Mouse (Mus musculus): ENCODE measurements at regions not wholly inside any gene's neighbourhood (a gene's known extent, or its start where the extent isn't known, plus 50 kb on each side); places are given as distances from the start of the nearest gene placed in this dataset.

- Histone ChIP-seq H3K4me3 (ENCODE audit: low read length) (no peak overlapping the region), H3K4me1 (ENCODE audit: control insufficient read depth, insufficient read depth, low read depth, low read length) (no peaks in the 10 kb centered on the region), H3K27ac (ENCODE audit: low read depth, low read length) (no peak overlapping the region), H3K9me3 (ENCODE audit: control insufficient read depth, low read length) (no peaks in the 10 kb centered on the region), H3K27me3 (replicated peaks; ENCODE audit: control insufficient read depth, insufficient read depth, low read length) (no peaks in the 10 kb centered on the region), H3K36me3 (ENCODE audit: control insufficient read depth, insufficient read depth, low read length) (no peaks in the 10 kb centered on the region), H3K9ac (ENCODE audit: low read depth, low read length) (no peak overlapping the region), H3K4me2 (ENCODE audit: low read length) (no peak overlapping the region)
- no peak for ATAC-seq
- WGBS, result 84% methylated on average over 7 of the region's 7 CpGs
Measured at GRCm38 (mm10) chr4:67994796-67995283, 959.4 kb downstream of the Brinp1 start.

DNA sequence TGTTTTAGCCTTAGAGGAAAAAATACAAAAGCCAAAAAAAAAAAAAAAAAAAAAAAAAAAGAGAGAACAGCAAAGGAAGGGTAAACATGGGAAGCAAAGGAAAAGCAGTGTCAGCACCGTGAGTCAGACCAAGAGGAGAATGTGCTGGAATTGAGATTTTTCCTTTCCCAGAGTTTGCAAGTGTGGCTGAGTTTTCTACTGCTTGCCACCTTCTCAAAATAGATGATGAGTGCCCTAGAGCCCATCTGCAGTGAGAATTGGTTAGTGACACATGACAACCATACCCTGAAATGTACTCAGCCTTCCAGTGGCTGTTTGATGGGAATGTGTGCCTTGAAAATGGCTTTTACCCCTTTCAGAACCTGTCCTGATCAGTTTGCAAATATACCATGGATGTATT lies 990.7 kb downstream of the Brinp1 start:
- H3K4me1 ChIP-seq (ENCODE audit: control insufficient read depth, insufficient read depth, low read depth, low read length), result no peaks in the 10 kb centered on the region
- H3K36me3 ChIP-seq (ENCODE audit: control insufficient read depth, insufficient read depth, low read length), result no peaks in the 10 kb centered on the region
- ATAC-seq, result no peak
- no peak overlapping the region for H3K4me3 ChIP-seq (ENCODE audit: low read length)
- H3K9me3 ChIP-seq (ENCODE audit: control insufficient read depth, low read length), result no peaks in the 10 kb centered on the region
- no peak overlapping the region for H3K9ac ChIP-seq (ENCODE audit: low read depth, low read length)
- 96% methylated on average over 1 of the region's 1 CpGs for WGBS
- no peaks in the 10 kb centered on the region for H3K27me3 ChIP-seq (replicated peaks; ENCODE audit: control insufficient read depth, insufficient read depth, low read length)
- H3K27ac ChIP-seq (ENCODE audit: low read depth, low read length), result no peak overlapping the region
- no peak overlapping the region for H3K4me2 ChIP-seq (ENCODE audit: low read length)

DNA sequence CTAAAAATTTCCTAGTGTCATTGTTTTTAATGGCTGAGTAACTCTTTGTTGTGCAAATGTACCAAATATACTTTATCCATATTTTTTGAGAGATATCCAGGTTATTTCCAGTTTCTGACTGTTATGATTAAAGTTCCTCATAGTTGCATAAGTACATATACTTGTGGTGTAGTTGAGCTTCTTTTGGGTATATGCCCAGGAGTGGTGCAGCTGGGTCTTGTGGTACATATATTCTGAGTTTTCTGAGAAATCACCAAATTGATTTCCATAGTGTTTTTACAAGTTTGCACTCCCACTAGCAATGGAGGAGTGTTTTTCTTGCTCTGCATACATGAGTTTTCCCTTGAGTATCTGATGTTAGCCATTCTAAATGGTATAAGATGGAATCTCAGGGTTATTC lies 1006.2 kb downstream of the Brinp1 start:
- Histone ChIP-seq H3K27me3 (replicated peaks; ENCODE audit: control insufficient read depth, insufficient read depth, low read length) (no peaks in the 10 kb centered on the region), H3K27ac (ENCODE audit: low read depth, low read length) (no peak overlapping the region), H3K4me3 (ENCODE audit: low read length) (no peak overlapping the region), H3K9me3 (ENCODE audit: control insufficient read depth, low read length) (no peaks in the 10 kb centered on the region), H3K36me3 (ENCODE audit: control insufficient read depth, insufficient read depth, low read length) (no peaks in the 10 kb centered on the region), H3K9ac (ENCODE audit: low read depth, low read length) (no peak overlapping the region), H3K4me1 (ENCODE audit: control insufficient read depth, insufficient read depth, low read depth, low read length) (no peaks in the 10 kb centered on the region), H3K4me2 (ENCODE audit: low read length) (no peak overlapping the region)
- ATAC-seq, result no peak

- WGBS, result 79% methylated on average over 2 of the region's 2 CpGs
- no peaks in the 10 kb centered on the region for H3K36me3 ChIP-seq (ENCODE audit: control insufficient read depth, insufficient read depth, low read length)
Measured at GRCm38 (mm10) chr4:67932481-67932880, 1021.7 kb downstream of the Brinp1 start.

DNA sequence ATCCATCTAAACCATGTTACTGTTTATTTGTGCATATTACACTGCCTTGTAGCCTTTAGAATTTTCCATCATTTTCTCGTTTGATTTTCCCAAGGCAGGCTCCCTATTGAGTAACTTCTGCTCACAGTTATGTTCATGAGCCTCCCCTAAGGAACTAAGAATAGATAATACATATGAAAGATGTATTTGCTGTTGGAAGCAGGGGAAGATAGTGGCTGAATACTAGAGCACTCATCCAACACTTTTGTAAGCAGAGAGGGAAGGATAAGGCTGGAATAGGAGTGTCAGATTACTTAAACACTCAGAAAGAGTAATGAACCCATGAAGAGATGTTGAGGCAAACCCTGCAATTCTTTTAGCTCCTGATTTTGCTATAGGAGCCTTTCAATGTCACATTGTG lies 1055.1 kb downstream of the Brinp1 start:
- Histone ChIP-seq H3K36me3 (ENCODE audit: control insufficient read depth, insufficient read depth, low read length) (no peaks in the 10 kb centered on the region), H3K4me1 (ENCODE audit: control insufficient read depth, insufficient read depth, low read depth, low read length) (no peaks in the 10 kb centered on the region), H3K9me3 (ENCODE audit: control insufficient read depth, low read length) (no peaks in the 10 kb centered on the region), H3K27ac (ENCODE audit: low read depth, low read length) (no peak overlapping the region), H3K4me3 (ENCODE audit: low read length) (no peak overlapping the region), H3K9ac (ENCODE audit: low read depth, low read length) (no peak overlapping the region), H3K4me2 (ENCODE audit: low read length) (no peak overlapping the region), H3K27me3 (replicated peaks; ENCODE audit: control insufficient read depth, insufficient read depth, low read length) (no peaks in the 10 kb centered on the region)
- WGBS, result 76% methylated on average over 1 of the region's 1 CpGs
- ATAC-seq, result no peak

More at GRCm38 (mm10) chr4:67932481-67932880, 1021.7 kb downstream of the Brinp1 start:
- no peak overlapping the region for H3K4me3 ChIP-seq (ENCODE audit: low read length)
- H3K9me3 ChIP-seq (ENCODE audit: control insufficient read depth, low read length), result no peaks in the 10 kb centered on the region
- ATAC-seq, result no peak
- H3K9ac ChIP-seq (ENCODE audit: low read depth, low read length), result no peak overlapping the region
- H3K4me1 ChIP-seq (ENCODE audit: control insufficient read depth, insufficient read depth, low read depth, low read length), result no peaks in the 10 kb centered on the region
- no peak overlapping the region for H3K4me2 ChIP-seq (ENCODE audit: low read length)
- no peaks in the 10 kb centered on the region for H3K27me3 ChIP-seq (replicated peaks; ENCODE audit: control insufficient read depth, insufficient read depth, low read length)
- no peak overlapping the region for H3K27ac ChIP-seq (ENCODE audit: low read depth, low read length)

- Histone ChIP-seq H3K27me3 (replicated peaks; ENCODE audit: control insufficient read depth, insufficient read depth, low read length) (no peaks in the 10 kb centered on the region), H3K36me3 (ENCODE audit: control insufficient read depth, insufficient read depth, low read length) (no peaks in the 10 kb centered on the region), H3K4me2 (ENCODE audit: low read length) (no peak overlapping the region), H3K9ac (ENCODE audit: low read depth, low read length) (no peak overlapping the region), H3K9me3 (ENCODE audit: control insufficient read depth, low read length) (no peaks in the 10 kb centered on the region), H3K4me3 (ENCODE audit: low read length) (no peak overlapping the region), H3K27ac (ENCODE audit: low read depth, low read length) (no peak overlapping the region), H3K4me1 (ENCODE audit: control insufficient read depth, insufficient read depth, low read depth, low read length) (no peaks in the 10 kb centered on the region)
- no peak for ATAC-seq
- WGBS, result 66% methylated on average over 1 of the region's 1 CpGs
Measured at GRCm38 (mm10) chr4:67891946-67892575, 1062.1 kb downstream of the Brinp1 start.

- ATAC-seq, result no peak
- Histone ChIP-seq H3K36me3 (ENCODE audit: control insufficient read depth, insufficient read depth, low read length) (no peaks in the 10 kb centered on the region), H3K27me3 (replicated peaks; ENCODE audit: control insufficient read depth, insufficient read depth, low read length) (no peaks in the 10 kb centered on the region), H3K27ac (ENCODE audit: low read depth, low read length) (no peak overlapping the region), H3K4me2 (ENCODE audit: low read length) (no peak overlapping the region), H3K4me1 (ENCODE audit: control insufficient read depth, insufficient read depth, low read depth, low read length) (no peaks in the 10 kb centered on the region), H3K4me3 (ENCODE audit: low read length) (no peak overlapping the region), H3K9me3 (ENCODE audit: control insufficient read depth, low read length) (no peaks in the 10 kb centered on the region), H3K9ac (ENCODE audit: low read depth, low read length) (no peak overlapping the region)
Measured at GRCm38 (mm10) chr4:67887954-67888353, 1060.6 kb downstream of the Tlr4 start.

DNA sequence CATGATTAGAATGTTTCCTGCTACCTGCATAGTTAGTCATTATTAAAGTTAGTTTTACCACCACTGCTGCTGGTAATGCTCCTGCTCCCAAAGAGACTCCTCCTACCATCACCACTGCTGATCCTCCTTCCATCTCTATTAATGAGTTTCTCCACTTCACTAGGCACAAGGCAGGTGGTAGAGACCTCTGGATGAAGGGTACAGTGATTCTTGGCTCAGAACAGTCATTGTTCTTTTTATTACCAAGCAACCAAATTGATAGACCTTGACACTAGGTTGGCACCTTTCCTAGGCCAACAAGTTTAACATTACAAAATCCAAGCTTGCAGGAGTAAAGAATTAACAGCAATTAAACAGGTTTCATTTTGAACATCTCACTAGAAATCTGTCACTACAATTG lies 1057.8 kb downstream of the Tlr4 start:
- Histone ChIP-seq H3K4me3 (ENCODE audit: low read length) (no peak overlapping the region), H3K27me3 (replicated peaks; ENCODE audit: control insufficient read depth, insufficient read depth, low read length) (no peaks in the 10 kb centered on the region), H3K4me2 (ENCODE audit: low read length) (no peak overlapping the region), H3K36me3 (ENCODE audit: control insufficient read depth, insufficient read depth, low read length) (no peaks in the 10 kb centered on the region), H3K27ac (ENCODE audit: low read depth, low read length) (no peak overlapping the region), H3K9ac (ENCODE audit: low read depth, low read length) (no peak overlapping the region), H3K4me1 (ENCODE audit: control insufficient read depth, insufficient read depth, low read depth, low read length) (no peaks in the 10 kb centered on the region), H3K9me3 (ENCODE audit: control insufficient read depth, low read length) (no peaks in the 10 kb centered on the region)
- peak; percentile 65; the same call in 1 of the 2 replicates for ATAC-seq

- ATAC-seq, result 0 out of 2 replicates have a peak, but pooled peaks have one; percentile 50
Measured at GRCm38 (mm10) chr4:67862218-67862617, 1034.8 kb downstream of the Tlr4 start.

DNA sequence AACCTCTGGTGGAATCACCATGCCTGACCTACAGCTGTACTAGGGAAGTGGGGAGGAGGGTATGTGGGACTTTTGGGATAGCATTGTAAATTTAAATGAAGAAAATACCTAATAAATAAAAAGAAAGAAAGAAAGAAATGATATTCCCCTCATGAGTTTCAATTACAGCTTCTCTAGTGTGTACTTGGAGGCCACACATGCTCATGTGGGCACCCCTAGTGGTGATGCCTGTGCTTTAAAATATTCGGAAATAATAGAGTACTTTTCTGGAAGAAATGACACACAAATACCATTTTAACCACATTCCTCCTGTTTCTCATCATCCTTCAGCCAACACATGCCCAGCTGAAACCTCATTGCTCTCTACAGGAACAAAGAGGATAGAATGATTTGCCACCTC lies 1034.4 kb downstream of the Tlr4 start:
- H3K4me1 ChIP-seq (ENCODE audit: control insufficient read depth, insufficient read depth, low read depth, low read length), result no peaks in the 10 kb centered on the region
- H3K27me3 ChIP-seq (replicated peaks; ENCODE audit: control insufficient read depth, insufficient read depth, low read length), result no peaks in the 10 kb centered on the region
- H3K9ac ChIP-seq (ENCODE audit: low read depth, low read length), result no peak overlapping the region
- H3K4me2 ChIP-seq (ENCODE audit: low read length), result no peak overlapping the region
- no peak overlapping the region for H3K4me3 ChIP-seq (ENCODE audit: low read length)
- 89% methylated on average over 1 of the region's 1 CpGs for WGBS
- H3K27ac ChIP-seq (ENCODE audit: low read depth, low read length), result no peak overlapping the region
- no peak for ATAC-seq
- H3K9me3 ChIP-seq (ENCODE audit: control insufficient read depth, low read length), result no peaks in the 10 kb centered on the region
- H3K36me3 ChIP-seq (ENCODE audit: control insufficient read depth, insufficient read depth, low read length), result no peaks in the 10 kb centered on the region

More at GRCm38 (mm10) chr4:67862218-67862617, 1034.8 kb downstream of the Tlr4 start:
- no peaks in the 10 kb centered on the region for H3K36me3 ChIP-seq (ENCODE audit: control insufficient read depth, insufficient read depth, low read length)
- WGBS, result 67% methylated on average over 2 of the region's 2 CpGs
- H3K9ac ChIP-seq (ENCODE audit: low read depth, low read length), result no peak overlapping the region
- no peak overlapping the region for H3K4me2 ChIP-seq (ENCODE audit: low read length)
- H3K27ac ChIP-seq (ENCODE audit: low read depth, low read length), result no peak overlapping the region
- no peaks in the 10 kb centered on the region for H3K4me1 ChIP-seq (ENCODE audit: control insufficient read depth, insufficient read depth, low read depth, low read length)
- no peaks in the 10 kb centered on the region for H3K9me3 ChIP-seq (ENCODE audit: control insufficient read depth, low read length)
- no peaks in the 10 kb centered on the region for H3K27me3 ChIP-seq (replicated peaks; ENCODE audit: control insufficient read depth, insufficient read depth, low read length)
- no peak overlapping the region for H3K4me3 ChIP-seq (ENCODE audit: low read length)

Measured in hindbrain, embryonic 16.5 days (tissue).